Mouse (Mus musculus) C2C12 (cell line): Measurements from ENCODE around the gene Gm5089.

ENCODE experiments used
- CEBPB ChIP-seq: IDR thresholded peaks from one replicate; pipeline ENCODE4 v1.6.1; 2011; ENCODE audit warnings: low read depth, mild to moderate bottlenecking, control low read depth, moderate library complexity
- CTCF ChIP-seq: IDR thresholded peaks from one replicate; pipeline ENCODE4 v1.5.1; 2011; ENCODE audit not compliant: control insufficient read depth, insufficient read depth, insufficient read length
- FOSL1 ChIP-seq: IDR thresholded peaks from one replicate; pipeline ENCODE4 v1.8.0; 2011; ENCODE audit warnings: mild to moderate bottlenecking, low read length; ENCODE audit not compliant: poor library complexity, insufficient read depth, severe bottlenecking
- MAX ChIP-seq: IDR thresholded peaks from one replicate; pipeline ENCODE4 v1.6.1; 2011; ENCODE audit warnings: mild to moderate bottlenecking, control low read depth
- MYOD1 ChIP-seq: IDR thresholded peaks from one replicate; pipeline ENCODE4 v1.6.1; 2011; ENCODE audit warnings: low read depth; ENCODE audit not compliant: control insufficient read depth, insufficient read length
- MYOG ChIP-seq: IDR thresholded peaks from one replicate; pipeline ENCODE4 v1.6.1; 2011; ENCODE audit not compliant: control insufficient read depth, insufficient read length; ENCODE audit errors: extremely low read depth
- USF1 ChIP-seq: IDR thresholded peaks from one replicate; pipeline ENCODE4 v1.6.1; 2011; ENCODE audit warnings: low read depth, mild to moderate bottlenecking, control low read depth, moderate library complexity

- TF ChIP-seq USF1 = no peak
- TF ChIP-seq MAX = no peak
- no peak for TF ChIP-seq CTCF
- no peak for TF ChIP-seq FOSL1
- no peak for TF ChIP-seq MYOD1
- no peak for TF ChIP-seq CEBPB
- no peak for TF ChIP-seq MYOG
These were observed 2.6 kb upstream of the Gm5089 start for GRCm38 (mm10) chr14:122453388-122453995.
